Mouse (Mus musculus) cerebral cortex, adult 2 months (tissue): ENCODE measurements around the gene Ism1.

Source experiments
- WGBS: fragments of 180-500 bp; shearing (Covaris S2); methylation state at CpG from one replicate; pipeline ENCODE4 v1.1.7; 2018; 5-methylcytosine and 5-hydroxymethylcytosine counted together

Gene Ism1

DNA sequence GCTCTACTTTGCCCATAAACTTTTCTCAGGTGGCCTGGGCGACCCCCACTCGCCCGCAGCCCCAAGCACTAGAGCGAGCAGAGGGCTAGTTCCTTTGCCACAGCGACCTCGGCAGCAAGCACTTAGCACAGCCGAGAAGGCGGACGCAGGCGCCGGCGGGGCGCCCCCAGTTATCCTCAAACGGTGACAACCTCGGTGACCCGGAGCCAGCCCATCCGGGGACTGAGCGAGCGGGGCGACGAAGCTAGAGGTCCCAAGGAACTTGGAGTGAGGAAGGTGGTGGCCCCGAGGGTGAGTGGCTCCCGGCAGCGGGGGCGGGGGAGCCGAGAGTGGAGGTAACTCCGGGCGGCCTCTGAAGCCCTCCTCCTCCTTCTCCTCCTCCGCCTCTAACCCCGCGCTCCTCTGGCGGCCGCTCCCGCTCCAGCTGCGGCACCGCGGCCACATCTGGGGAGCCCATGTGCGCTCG is at the start of gene Ism1:
Gene Ism1, plus strand, starts transcription at position 370 of the 466 bp plus-strand sequence.
- WGBS, result under 1% methylated on average over 33 of the region's 39 CpGs

DNA sequence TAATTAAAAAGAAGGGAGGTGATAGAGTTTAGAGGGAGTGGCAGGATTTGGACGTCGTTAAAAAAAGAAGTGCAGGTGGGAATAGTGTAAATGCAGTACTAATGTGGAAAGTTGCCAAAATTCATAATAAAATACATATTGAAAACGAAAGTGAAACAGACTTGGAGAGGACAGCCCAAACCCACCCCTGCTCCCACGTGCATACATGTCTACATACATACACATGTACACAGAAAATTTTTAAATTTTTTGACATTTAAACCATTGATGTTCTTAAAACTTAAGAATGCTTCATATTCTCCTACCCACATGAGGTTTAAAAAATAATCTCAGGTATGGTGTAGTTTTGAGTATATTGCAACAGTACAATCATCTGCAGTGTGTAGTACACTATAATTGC is 49.2 kb upstream of the Ism1 start:
- WGBS, result 64% methylated on average over 4 of the region's 4 CpGs

DNA sequence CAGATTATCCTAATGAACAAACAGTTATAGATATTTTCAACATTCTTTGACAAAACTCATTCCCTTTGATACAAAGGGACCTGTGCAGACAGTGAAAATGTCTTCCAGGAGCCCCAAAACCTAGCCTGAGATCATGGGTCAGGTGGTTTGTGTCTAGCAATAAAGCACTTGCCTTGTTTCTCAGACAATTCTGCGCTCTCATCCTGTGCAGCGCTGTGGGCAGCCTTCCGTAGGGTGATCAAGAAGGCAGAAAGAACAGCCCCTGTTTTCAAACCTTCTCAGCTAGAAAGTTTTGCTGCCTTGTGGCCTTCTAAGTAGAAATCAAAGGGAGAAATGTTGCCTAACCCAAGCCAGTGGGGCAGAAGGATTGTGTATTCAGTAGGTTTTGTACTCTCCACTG is 48.3 kb upstream of the Ism1 start:
- 95% methylated on average over 3 of the region's 3 CpGs for WGBS

DNA sequence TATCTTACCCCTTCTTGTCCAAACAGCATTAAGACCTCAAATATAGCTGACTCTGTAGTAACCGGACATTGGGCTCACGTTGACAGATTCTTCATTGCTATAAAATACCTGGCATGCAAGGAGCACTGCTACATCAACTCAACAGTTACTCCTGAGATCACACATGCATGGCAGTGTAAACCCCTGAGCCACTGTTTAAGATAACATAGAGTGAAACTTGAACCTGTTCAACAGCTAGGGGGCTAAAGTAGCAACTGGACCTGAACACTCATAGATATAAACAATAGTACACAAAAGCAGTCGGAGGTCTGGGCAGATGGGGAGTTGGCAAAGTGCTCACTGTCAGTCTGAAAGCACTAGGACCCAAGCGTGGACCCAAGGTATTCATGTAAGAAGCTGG is 43.5 kb upstream of the Ism1 start:
- 85% methylated on average over 4 of the region's 4 CpGs for WGBS

DNA sequence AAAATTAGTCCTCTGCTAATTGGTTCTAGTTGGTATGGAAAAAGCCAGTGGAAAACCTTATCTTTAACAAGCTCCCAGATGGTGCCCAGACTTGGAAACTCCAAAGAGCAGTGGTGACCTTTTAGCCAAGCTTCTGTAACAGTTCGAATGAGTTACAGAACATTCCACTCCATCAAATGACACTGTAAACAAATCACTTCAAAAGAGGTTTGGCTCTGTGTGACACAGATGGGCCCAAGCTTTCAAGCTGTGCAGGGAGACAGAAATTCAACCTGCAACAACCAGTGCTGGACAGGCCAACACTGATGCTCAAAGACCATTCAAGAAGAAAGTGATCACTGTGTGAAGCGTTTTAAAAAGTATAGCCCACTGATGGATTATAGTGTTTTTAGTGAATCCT is 40.1 kb upstream of the Ism1 start:
- WGBS, result 52% methylated on average over 2 of the region's 2 CpGs

DNA sequence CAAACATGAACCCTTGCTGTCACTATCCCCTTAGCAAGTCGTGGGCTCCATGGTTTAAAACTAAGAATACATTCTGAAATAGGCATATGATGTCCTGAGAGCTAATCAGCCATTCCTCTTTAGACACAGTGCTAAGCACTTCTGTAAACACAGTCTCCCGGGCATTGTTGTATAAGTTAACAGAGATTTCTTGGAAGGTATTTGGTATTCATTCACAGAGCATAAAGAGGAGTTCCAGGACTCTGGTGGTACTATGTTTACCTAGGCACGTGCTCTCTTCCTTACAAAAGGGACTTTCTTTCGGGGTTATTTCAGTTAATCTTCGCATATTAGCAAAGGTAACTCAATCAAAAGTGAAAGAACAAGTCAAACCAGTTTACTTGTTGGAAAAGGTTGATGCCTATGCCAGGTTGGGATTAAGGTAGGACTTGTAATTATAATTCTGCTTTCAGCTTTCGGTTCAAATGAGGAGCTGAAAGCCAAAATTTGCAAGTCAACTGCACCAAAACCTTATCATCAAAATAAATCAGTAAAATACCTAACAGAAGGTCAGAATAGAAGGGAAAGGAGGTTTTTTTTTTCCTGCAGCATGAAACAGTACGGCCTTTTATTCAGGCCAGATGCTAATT is 36.1 kb upstream of the Ism1 start:
- WGBS, result 60% methylated on average over 7 of the region's 7 CpGs

DNA sequence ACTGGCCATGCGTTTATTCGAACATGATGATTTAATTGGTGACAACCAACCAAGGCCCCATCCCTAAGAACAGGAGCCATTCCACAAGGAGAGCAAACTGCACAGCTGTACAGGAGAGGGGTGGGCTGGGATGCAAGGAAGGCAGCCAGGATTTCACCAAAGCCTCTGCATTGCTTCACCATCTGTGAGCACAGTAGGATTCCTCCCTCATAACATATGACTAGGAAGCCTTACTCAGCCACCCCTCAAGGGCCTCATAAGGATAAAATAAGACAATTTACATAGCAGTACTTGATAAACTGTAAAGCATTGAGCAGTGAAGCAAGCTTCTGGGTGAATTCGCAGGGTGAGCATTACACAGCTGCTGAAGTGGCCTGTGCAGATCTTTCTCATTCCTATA is 28.5 kb upstream of the Ism1 start:
- WGBS, result 60% methylated on average over 3 of the region's 3 CpGs

DNA sequence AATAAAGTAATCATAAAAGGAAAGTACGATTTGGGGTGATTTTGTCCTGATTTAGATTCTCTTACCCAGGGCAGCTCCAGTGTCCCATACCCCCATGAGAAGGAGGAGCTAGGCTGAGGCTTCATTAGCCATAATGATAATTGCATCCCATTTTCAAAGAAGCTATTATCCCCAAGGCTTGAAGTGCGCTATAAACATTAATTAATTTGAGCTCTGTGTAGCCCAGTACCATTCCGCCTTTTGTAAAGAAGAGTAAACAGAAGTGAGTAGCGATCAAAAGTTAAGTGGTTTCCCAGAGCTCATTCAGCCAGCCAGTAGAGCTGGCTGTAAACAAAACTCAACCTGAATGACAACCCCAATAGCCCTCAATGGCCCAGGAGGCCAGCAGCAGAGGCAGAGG is 21.2 kb upstream of the Ism1 start:
- 52% methylated on average over 4 of the region's 4 CpGs for WGBS

DNA sequence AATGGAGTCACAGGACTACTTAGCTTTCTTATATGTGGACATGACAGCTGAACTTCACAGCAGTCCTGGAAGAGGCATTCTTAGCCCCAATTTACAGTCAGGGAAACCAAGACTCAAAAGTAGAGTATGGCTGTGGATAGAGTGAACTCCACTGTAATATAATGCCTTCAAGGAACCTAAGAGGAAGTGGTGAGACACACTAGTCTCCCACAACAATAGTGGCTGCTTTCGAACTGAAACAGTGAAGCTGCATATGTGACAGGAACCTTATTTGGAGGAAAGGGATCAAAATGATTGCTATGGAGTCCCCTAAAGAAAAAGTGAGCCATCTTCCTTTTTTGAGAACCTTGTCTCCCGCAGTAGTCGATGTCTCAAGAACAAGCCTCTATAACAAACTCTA is 6.1 kb upstream of the Ism1 start:
- 75% methylated on average over 3 of the region's 3 CpGs for WGBS

DNA sequence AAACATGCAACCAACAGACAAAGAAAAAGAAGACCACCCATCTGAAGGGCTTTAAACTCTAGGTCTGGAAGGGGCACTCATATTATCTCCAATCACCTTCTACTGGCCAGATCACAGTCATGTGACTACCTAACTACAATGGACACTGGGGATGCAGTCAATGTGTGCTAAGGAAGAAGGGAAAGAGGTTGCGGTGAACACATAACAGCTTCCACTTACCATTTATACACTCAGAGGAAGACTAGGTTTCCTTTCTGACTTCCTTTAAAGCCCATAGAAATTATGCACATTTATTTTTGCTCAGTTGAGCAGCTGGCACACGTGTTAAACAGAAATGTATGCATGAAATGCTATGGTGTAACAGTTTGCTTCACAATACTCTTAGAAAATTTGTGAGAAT is 5.6 kb upstream of the Ism1 start:
- WGBS, result 35% methylated on average over 2 of the region's 2 CpGs

DNA sequence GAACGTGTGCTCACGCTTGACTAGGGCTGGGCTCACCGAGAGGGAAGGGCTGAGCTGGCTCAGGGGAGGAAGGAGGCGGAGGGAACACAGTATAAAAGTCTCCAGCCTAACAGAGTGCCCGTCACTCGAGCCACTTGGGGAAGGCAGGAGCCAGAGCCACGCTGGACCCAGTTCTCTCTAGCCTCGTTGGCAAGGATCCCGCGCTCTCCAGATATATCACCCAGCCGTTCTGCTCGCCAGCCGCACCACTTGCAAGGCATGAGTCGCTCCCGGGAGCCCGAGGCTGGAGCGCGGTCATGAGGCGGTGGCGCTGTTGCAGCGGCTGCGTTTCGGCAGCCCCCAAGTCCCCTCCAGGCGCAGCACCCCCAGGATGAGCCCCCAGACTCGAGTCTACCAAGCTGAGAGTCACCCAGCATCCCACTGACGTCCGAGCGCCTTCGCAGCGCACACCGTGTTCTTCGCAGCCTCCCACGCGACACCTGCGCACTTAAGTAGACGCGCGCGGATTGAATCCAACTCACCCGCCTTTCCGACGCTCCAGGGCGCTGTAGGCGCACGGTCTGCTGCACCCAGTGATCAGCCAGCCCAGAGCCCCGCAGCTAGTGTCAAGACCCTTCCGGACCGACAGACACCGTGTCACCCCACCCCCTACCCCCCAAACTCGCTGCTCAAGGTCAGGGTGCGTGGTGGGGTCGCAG is 764 bp upstream of the Ism1 start:
- under 1% methylated on average over 52 of the region's 52 CpGs for WGBS

DNA sequence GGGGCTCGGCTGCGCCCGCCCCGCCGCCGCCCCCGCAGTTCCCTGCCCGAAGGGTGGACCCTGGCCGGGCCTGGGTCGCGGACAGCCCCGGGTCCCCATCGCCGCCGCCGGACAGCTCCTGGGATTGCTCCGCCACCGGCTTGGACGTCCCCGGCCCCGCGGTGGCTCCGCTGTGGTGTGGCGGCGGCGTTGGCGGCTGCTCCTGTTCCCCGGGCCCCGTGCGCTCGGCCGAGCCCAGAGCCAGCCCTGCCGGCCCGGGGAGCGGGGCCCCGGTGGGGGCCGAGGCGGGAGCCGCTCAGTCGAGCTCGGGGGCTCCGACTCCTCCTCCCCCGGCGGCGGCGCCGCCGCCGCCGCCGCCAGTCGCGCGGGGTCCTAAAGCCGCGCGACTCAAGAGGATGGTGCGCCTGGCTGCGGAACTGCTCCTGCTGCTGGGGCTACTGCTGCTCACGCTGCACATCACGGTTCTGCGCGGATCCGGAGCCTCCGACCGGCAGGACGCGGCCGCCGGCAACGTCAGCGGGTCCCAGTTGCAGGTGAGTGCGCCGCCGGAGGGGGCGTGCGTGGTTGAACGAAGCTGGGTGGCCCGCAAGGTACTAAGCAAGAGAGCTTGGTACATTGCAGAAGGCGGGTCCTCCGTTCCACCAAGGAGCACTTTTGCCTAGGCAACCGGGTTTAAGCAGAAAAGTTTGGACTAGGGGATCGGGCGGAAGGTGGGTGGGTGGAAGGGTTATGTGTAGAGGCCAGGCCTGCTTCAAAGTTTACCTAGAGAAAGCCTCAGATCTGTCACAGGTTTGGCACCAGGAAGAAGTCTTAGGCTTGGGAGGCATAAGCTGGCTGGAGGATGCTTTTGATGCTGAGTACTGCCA is 530 bp downstream of the Ism1 start:
- 1% methylated on average over 84 of the region's 84 CpGs for WGBS

DNA sequence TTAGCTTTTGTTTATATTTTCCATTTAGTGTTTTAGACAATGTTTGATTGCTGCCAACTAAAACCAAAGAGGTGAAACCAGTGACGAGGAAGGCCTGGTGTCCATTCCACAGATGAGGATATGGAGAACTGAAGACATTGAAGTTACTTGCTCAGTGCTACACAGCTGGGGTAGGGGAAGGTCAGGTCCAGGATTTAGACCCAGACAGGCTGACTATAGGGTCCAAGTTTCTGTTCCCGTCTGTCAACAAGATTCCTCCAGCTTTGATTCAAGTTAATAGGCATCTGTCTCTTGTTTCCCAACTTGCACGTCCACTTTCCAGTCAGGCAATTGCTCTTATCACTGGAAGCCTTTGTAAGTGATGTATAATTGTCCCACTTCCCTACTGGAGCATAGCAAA is 4.6 kb downstream of the Ism1 start:
- WGBS, result 81% methylated on average over 3 of the region's 3 CpGs

DNA sequence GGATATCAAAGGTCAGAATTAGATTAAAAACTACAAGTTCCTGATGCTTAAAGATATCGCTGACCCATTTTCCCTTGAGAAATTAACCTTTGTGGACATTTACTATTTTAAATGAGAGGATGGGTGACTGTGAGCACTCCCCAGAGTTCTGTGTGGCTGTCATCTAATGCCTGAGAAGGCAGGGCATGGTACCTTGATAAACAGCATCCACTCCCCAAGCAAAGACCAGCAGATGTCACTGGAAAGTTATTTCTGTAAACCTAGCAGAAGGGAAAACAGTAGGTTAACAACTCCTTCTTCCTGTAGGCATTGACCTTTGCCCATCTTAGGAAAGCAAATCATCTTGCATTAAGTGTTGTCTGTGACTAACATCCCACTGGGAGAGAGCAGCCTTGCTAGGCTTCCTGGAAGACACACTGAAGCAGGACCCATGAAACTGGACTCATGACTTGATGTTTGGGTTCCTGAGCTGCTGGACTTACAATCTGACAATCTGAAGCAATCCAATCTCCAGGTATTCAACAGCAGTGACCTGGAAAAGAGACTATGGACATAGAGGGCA is 11.5 kb downstream of the Ism1 start:
- WGBS, result 96% methylated on average over 1 of the region's 1 CpGs

DNA sequence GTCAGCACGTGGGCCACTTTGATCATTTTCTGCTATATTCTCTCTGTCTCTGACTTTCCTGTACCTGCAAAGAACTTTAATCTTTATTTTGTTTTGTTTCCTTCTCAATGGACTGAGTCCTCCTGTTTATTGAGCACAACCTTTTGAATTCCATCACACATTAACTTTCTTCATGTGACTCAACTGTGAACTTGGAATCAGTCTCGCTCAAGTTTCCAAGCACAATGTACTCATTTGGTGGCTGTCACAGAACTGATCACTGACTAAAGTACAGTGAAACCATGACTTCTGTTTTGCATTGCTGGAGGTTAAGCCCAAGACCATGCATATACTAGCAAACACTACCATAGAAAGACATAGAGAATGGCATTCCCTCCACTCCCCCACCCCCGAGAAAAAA is 15.5 kb downstream of the Ism1 start:
- 94% methylated on average over 3 of the region's 3 CpGs for WGBS

DNA sequence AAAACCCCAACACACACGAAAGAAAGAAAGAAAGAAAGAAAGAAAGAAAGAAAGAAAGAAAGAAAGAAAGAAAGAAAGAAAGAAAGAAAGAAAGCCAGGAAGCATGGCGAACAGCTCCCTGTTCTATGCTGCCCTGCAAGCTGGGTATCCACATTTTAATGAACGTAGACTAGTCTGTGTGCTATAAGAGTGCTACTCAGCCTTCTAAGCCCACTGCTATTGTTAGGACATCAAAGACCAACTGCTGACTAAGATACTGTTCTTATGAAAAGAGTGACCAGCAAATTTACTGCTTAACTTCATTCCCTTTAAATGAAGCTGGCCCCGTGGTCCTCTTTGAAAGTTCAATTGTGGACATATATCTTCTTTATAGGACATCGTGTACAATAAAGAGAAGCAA is 16.7 kb downstream of the Ism1 start:
- WGBS, result 66% methylated on average over 5 of the region's 5 CpGs

DNA sequence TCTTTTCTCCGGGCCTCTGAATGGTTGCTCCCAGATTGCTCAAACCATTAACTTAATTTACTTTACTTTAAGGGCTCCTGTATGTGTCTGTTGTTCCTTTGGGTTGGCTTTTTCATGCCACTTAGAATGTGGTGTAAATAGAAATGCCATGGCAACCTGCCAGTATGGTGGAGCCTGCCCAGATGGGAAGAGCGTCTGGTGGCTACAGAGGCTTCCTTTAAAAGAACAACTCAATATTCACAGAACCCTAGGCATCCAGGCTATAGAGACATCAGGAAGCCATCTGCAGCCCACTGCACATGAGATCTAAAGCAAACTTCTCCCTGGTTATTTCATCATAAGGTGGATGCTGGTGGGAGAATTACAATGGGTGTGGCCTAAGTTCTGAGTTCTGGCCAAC is 18.6 kb downstream of the Ism1 start:
- 57% methylated on average over 2 of the region's 2 CpGs for WGBS

DNA sequence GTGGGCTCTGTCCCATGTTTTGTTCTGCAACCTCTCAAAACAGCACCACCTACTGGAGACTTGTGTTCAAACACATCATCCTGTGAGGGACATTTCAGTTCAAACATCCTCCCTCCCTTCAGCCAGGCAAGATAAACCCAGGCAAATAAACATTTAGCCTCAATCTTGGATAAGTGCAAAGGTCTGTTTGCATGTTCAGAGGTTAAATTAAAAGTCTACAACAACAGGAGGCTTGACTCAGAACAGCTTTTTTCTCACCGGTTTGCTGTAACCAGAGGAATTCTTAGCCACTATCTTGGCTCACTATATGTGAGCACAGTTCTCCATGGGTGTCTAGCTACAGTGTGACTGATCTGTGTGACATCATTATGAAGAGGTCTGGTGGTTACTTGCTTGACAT is 22.6 kb downstream of the Ism1 start:
- WGBS, result 90% methylated on average over 1 of the region's 1 CpGs

DNA sequence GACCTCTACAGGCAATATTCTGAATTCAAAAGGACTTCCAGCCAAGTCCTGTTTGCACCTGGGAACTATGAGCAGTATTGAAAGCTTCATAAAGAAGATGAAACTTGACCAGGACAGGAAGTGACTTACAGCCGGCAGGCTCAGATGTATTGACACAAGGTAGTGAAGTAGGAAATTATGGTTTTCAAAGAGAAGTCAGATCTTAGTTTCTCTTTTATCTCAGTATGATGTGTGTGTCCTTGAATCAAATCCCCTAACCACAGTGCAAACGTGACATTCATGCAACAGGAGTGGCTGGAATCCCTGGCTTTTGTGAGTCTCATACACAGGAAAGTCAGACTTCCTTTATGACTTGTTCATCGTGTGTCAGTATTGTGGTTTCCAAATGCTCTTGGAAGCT is 27.0 kb downstream of the Ism1 start:
- 72% methylated on average over 3 of the region's 3 CpGs for WGBS

DNA sequence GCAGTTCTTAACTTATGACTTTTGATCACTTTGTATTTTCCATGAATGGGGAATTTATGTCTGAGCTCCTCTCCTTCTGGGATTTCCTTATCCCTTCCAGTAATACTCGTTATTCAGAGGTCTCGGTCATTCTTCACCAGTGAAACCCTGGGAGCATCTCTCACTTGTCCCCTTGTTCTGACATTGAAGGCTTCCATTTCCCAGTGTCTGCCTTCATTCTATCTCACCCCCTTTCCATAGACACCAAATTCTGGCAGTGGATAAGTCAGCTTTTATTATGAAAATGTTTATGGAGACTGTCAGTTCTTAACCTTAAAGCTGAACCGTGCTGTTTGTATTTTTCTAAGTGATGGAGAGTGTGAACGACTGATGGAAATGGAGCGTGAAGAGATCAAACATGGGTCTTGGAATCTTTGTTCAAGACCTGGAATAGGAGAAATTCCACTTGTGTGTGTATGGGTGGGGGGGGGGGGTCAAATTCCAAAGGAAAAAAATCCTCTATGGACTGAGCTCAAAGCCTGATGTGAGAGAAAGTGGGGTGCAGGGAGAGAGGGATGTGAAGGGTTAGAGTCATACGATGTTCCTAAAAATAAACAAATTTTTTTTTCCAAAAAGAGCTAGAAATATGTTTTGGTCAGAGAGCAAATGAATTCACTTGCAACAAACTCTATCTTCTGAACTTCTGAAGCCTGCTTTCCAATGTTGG is 30.4 kb downstream of the Ism1 start:
- WGBS, result 81% methylated on average over 6 of the region's 6 CpGs

DNA sequence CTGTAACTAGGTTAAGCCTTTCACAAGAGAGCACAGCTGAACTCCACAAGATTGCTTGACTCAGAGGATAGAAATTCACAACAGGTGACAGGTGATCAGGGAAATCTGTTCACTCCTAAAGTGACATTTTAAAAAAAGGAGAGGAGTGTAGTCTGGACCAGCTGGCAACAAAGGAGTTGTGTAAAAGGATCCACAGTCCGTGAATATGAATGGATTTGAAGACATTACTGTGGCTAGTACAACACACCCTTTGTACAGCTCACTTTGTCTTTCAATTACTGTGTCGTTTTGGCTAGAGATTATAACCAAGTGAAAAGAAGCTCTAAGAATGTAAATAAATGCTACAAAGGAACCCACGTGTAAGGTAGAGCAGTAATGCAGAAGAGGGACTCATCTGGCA is 33.7 kb downstream of the Ism1 start:
- 31% methylated on average over 3 of the region's 3 CpGs for WGBS

DNA sequence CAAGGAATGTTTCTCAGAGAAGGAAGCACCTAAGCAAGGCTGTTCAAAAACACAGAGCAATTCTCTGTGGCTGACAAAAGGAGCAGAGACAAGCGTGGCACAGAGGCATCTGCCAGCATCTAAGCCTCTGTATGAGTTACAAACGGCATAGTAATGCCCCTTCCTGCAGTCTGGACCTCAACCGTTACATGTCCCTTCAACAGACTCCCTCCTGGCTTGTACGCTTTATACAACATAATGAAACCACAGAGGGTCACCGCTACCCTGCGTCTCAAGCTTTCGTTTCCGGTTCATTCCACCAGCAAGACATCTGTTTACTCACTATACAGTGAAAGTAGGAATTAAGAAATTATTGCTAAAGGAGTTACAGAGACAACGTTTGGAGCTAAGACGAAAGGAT is 34.1 kb downstream of the Ism1 start:
- 72% methylated on average over 10 of the region's 10 CpGs for WGBS
